Mouse (Mus musculus): ENCODE data around the gene Mtfmt. TPM values are rescaled to one million over a fixed set of nuclear protein-coding genes. Genes with fewer than 3 reads are reported as not detected.

The Mtfmt gene
- polyA plus RNA-seq, 1 experiment from 2014 or later: 21.1 TPM

- DNase-seq (ENCODE audit: low spot score) (no peak), ATAC-seq (ENCODE audit: insufficient number of reproducible peaks, low FRiP score, low TSS enrichment, low read depth) (no peak)
- H3K4me1 ChIP-seq (ENCODE audit: control insufficient read depth, insufficient read depth, low read length): peaks cover 9% of the 10 kb centered on the region; the same call in 1 of the 2 replicates
- H3K9ac ChIP-seq (ENCODE audit: low read length): no peak overlapping the region
- H3K36me3 ChIP-seq (ENCODE audit: control insufficient read depth, insufficient read depth, low read length): 0 out of 2 replicates have a peak, but pooled peaks cover 2% of the 10 kb centered on the region
- H3K4me2 ChIP-seq (ENCODE audit: low read depth, severe bottlenecking): no peak overlapping the region
- 92% methylated on average over 6 of the region's 6 CpGs for WGBS
- no peak overlapping the region for H3K4me3 ChIP-seq (ENCODE audit: low read depth, low read length)
- H3K9me3 ChIP-seq (ENCODE audit: control insufficient read depth, low read length): no peaks in the 10 kb centered on the region
- no peak overlapping the region for H3K27ac ChIP-seq (replicated peaks; ENCODE audit: low read depth, low read length)
- H3K27me3 ChIP-seq (ENCODE audit: control insufficient read depth, insufficient read depth, low read length): no peaks in the 10 kb centered on the region
These were observed 28.6 kb downstream of the Mtfmt start for GRCm38 (mm10) chr9:65464161-65464560.

GRCm38 (mm10) chr9:65465241-65465640, 29.7 kb downstream of the Mtfmt start:
- Histone ChIP-seq H3K4me2 (ENCODE audit: low read depth, severe bottlenecking) (no peak overlapping the region), H3K9me3 (ENCODE audit: control insufficient read depth, low read length) (no peaks in the 10 kb centered on the region), H3K27ac (replicated peaks; ENCODE audit: low read depth, low read length) (no peak overlapping the region), H3K9ac (ENCODE audit: low read length) (no peak overlapping the region), H3K4me3 (ENCODE audit: low read depth, low read length) (no peak overlapping the region), H3K4me1 (ENCODE audit: control insufficient read depth, insufficient read depth, low read length) (peaks cover 7% of the 10 kb centered on the region; the same call in 1 of the 2 replicates), H3K36me3 (ENCODE audit: control insufficient read depth, insufficient read depth, low read length) (0 out of 2 replicates have a peak, but pooled peaks cover 2% of the 10 kb centered on the region), H3K27me3 (ENCODE audit: control insufficient read depth, insufficient read depth, low read length) (no peaks in the 10 kb centered on the region)
- DNase-seq (ENCODE audit: low spot score) (no peak), ATAC-seq (ENCODE audit: insufficient number of reproducible peaks, low FRiP score, low TSS enrichment, low read depth) (no peak)
- 90% methylated on average over 2 of the region's 2 CpGs for WGBS

GRCm38 (mm10) chr9:65467686-65468085, 32.1 kb downstream of the Mtfmt start:
- H3K9me3 ChIP-seq (ENCODE audit: control insufficient read depth, low read length): no peaks in the 10 kb centered on the region
- H3K4me2 ChIP-seq (ENCODE audit: low read depth, severe bottlenecking): no peak overlapping the region
- WGBS: 71% methylated on average over 11 of the region's 11 CpGs
- ATAC-seq (ENCODE audit: insufficient number of reproducible peaks, low FRiP score, low TSS enrichment, low read depth) (no peak), DNase-seq (ENCODE audit: low spot score) (no peak)
- H3K27ac ChIP-seq (replicated peaks; ENCODE audit: low read depth, low read length): no peak overlapping the region
- no peak overlapping the region for H3K4me3 ChIP-seq (ENCODE audit: low read depth, low read length)
- peaks cover 4% of the 10 kb centered on the region; the same call in 1 of the 2 replicates for H3K36me3 ChIP-seq (ENCODE audit: control insufficient read depth, insufficient read depth, low read length)
- H3K9ac ChIP-seq (ENCODE audit: low read length): no peak overlapping the region
- H3K27me3 ChIP-seq (ENCODE audit: control insufficient read depth, insufficient read depth, low read length): no peaks in the 10 kb centered on the region
- no peaks in the 10 kb centered on the region for H3K4me1 ChIP-seq (ENCODE audit: control insufficient read depth, insufficient read depth, low read length)

- no peaks in the 10 kb centered on the region for H3K27me3 ChIP-seq (ENCODE audit: control insufficient read depth, insufficient read depth, low read length)
- H3K9ac ChIP-seq (ENCODE audit: low read length): no peak overlapping the region
- no peaks in the 10 kb centered on the region for H3K9me3 ChIP-seq (ENCODE audit: control insufficient read depth, low read length)
- ATAC-seq (ENCODE audit: insufficient number of reproducible peaks, low FRiP score, low TSS enrichment, low read depth): no peak
- no peak for DNase-seq (ENCODE audit: low spot score)
- no peak overlapping the region for H3K4me2 ChIP-seq (ENCODE audit: low read depth, severe bottlenecking)
- H3K36me3 ChIP-seq (ENCODE audit: control insufficient read depth, insufficient read depth, low read length): peaks cover 7% of the 10 kb centered on the region; the same call in 1 of the 2 replicates
- 86% methylated on average over 4 of the region's 4 CpGs for WGBS
- H3K4me1 ChIP-seq (ENCODE audit: control insufficient read depth, insufficient read depth, low read length): no peaks in the 10 kb centered on the region
- H3K27ac ChIP-seq (replicated peaks; ENCODE audit: low read depth, low read length): no peak overlapping the region
- H3K4me3 ChIP-seq (ENCODE audit: low read depth, low read length): no peak overlapping the region
These were observed 37.2 kb downstream of the Mtfmt start for GRCm38 (mm10) chr9:65472769-65473168.

- 86% methylated on average over 8 of the region's 8 CpGs for WGBS
- H3K27me3 ChIP-seq (ENCODE audit: control insufficient read depth, insufficient read depth, low read length): no peaks in the 10 kb centered on the region
- no peak overlapping the region for H3K4me3 ChIP-seq (ENCODE audit: low read depth, low read length)
- H3K9ac ChIP-seq (ENCODE audit: low read length): no peak overlapping the region
- H3K36me3 ChIP-seq (ENCODE audit: control insufficient read depth, insufficient read depth, low read length): peaks cover 18% of the 10 kb centered on the region
- no peaks in the 10 kb centered on the region for H3K4me1 ChIP-seq (ENCODE audit: control insufficient read depth, insufficient read depth, low read length)
- no peaks in the 10 kb centered on the region for H3K9me3 ChIP-seq (ENCODE audit: control insufficient read depth, low read length)
- H3K27ac ChIP-seq (replicated peaks; ENCODE audit: low read depth, low read length): no peak overlapping the region
- no peak overlapping the region for H3K4me2 ChIP-seq (ENCODE audit: low read depth, severe bottlenecking)
- ATAC-seq (ENCODE audit: insufficient number of reproducible peaks, low FRiP score, low TSS enrichment, low read depth) (no peak), DNase-seq (ENCODE audit: low spot score) (no peak)
These were observed 43.6 kb downstream of the Mtfmt start for GRCm38 (mm10) chr9:65479158-65479557.

- Histone ChIP-seq H3K4me2 (ENCODE audit: low read depth, severe bottlenecking) (no peak overlapping the region), H3K9ac (ENCODE audit: low read length) (no peak overlapping the region), H3K36me3 (ENCODE audit: control insufficient read depth, insufficient read depth, low read length) (peaks cover 21% of the 10 kb centered on the region), H3K27me3 (ENCODE audit: control insufficient read depth, insufficient read depth, low read length) (no peaks in the 10 kb centered on the region), H3K4me3 (ENCODE audit: low read depth, low read length) (no peak overlapping the region), H3K4me1 (ENCODE audit: control insufficient read depth, insufficient read depth, low read length) (no peaks in the 10 kb centered on the region), H3K27ac (replicated peaks; ENCODE audit: low read depth, low read length) (no peak overlapping the region), H3K9me3 (ENCODE audit: control insufficient read depth, low read length) (no peaks in the 10 kb centered on the region)
- no peak for ATAC-seq (ENCODE audit: insufficient number of reproducible peaks, low FRiP score, low TSS enrichment, low read depth)
- DNase-seq (ENCODE audit: low spot score): no peak
- 83% methylated on average over 5 of the region's 5 CpGs for WGBS
These were observed 44.5 kb downstream of the Mtfmt start for GRCm38 (mm10) chr9:65480071-65480470.

- no peaks in the 10 kb centered on the region; the same call in 1 of the 2 replicates for H3K36me3 ChIP-seq (ENCODE audit: control insufficient read depth, insufficient read depth, low read length)
- H3K9ac ChIP-seq (ENCODE audit: low read length): no peak overlapping the region
- H3K4me2 ChIP-seq (ENCODE audit: low read depth, severe bottlenecking): no peak overlapping the region
- no peak for ATAC-seq (ENCODE audit: insufficient number of reproducible peaks, low FRiP score, low TSS enrichment, low read depth)
- DNase-seq (ENCODE audit: low spot score): no peak
- no peak overlapping the region for H3K4me3 ChIP-seq (ENCODE audit: low read depth, low read length)
- WGBS: 79% methylated on average over 3 of the region's 3 CpGs
- no peaks in the 10 kb centered on the region for H3K9me3 ChIP-seq (ENCODE audit: control insufficient read depth, low read length)
- H3K27me3 ChIP-seq (ENCODE audit: control insufficient read depth, insufficient read depth, low read length): no peaks in the 10 kb centered on the region
- H3K27ac ChIP-seq (replicated peaks; ENCODE audit: low read depth, low read length): no peak overlapping the region
- no peaks in the 10 kb centered on the region for H3K4me1 ChIP-seq (ENCODE audit: control insufficient read depth, insufficient read depth, low read length)
These were observed 55.9 kb downstream of the Mtfmt start for GRCm38 (mm10) chr9:65491476-65491875.

- no peak for DNase-seq (ENCODE audit: low spot score)
- no peak overlapping the region for H3K4me3 ChIP-seq (ENCODE audit: low read depth, low read length)
- ATAC-seq (ENCODE audit: insufficient number of reproducible peaks, low FRiP score, low TSS enrichment, low read depth): no peak
- no peak overlapping the region for H3K27ac ChIP-seq (replicated peaks; ENCODE audit: low read depth, low read length)
- H3K27me3 ChIP-seq (ENCODE audit: control insufficient read depth, insufficient read depth, low read length): no peaks in the 10 kb centered on the region
- no peaks in the 10 kb centered on the region; the same call in 1 of the 2 replicates for H3K36me3 ChIP-seq (ENCODE audit: control insufficient read depth, insufficient read depth, low read length)
- H3K4me2 ChIP-seq (ENCODE audit: low read depth, severe bottlenecking): no peak overlapping the region
- no peaks in the 10 kb centered on the region for H3K4me1 ChIP-seq (ENCODE audit: control insufficient read depth, insufficient read depth, low read length)
- H3K9me3 ChIP-seq (ENCODE audit: control insufficient read depth, low read length): no peaks in the 10 kb centered on the region
- 84% methylated on average over 2 of the region's 2 CpGs for WGBS
- H3K9ac ChIP-seq (ENCODE audit: low read length): no peak overlapping the region
These were observed 56.8 kb downstream of the Mtfmt start for GRCm38 (mm10) chr9:65492351-65492750.

- Histone ChIP-seq H3K9ac (ENCODE audit: low read length) (no peak overlapping the region), H3K36me3 (ENCODE audit: control insufficient read depth, insufficient read depth, low read length) (no peaks in the 10 kb centered on the region; the same call in 1 of the 2 replicates), H3K27ac (replicated peaks; ENCODE audit: low read depth, low read length) (no peak overlapping the region), H3K4me1 (ENCODE audit: control insufficient read depth, insufficient read depth, low read length) (no peaks in the 10 kb centered on the region), H3K4me3 (ENCODE audit: low read depth, low read length) (no peak overlapping the region), H3K27me3 (ENCODE audit: control insufficient read depth, insufficient read depth, low read length) (no peaks in the 10 kb centered on the region), H3K9me3 (ENCODE audit: control insufficient read depth, low read length) (no peaks in the 10 kb centered on the region), H3K4me2 (ENCODE audit: low read depth, severe bottlenecking) (no peak overlapping the region)
- ATAC-seq (ENCODE audit: insufficient number of reproducible peaks, low FRiP score, low TSS enrichment, low read depth) (no peak), DNase-seq (ENCODE audit: low spot score) (no peak)
- WGBS: 92% methylated on average over 4 of the region's 4 CpGs
These were observed 57.3 kb downstream of the Mtfmt start for GRCm38 (mm10) chr9:65492851-65493250.

Data from limb, embryonic 11.5 days (tissue).